In the genomic region with DNA sequence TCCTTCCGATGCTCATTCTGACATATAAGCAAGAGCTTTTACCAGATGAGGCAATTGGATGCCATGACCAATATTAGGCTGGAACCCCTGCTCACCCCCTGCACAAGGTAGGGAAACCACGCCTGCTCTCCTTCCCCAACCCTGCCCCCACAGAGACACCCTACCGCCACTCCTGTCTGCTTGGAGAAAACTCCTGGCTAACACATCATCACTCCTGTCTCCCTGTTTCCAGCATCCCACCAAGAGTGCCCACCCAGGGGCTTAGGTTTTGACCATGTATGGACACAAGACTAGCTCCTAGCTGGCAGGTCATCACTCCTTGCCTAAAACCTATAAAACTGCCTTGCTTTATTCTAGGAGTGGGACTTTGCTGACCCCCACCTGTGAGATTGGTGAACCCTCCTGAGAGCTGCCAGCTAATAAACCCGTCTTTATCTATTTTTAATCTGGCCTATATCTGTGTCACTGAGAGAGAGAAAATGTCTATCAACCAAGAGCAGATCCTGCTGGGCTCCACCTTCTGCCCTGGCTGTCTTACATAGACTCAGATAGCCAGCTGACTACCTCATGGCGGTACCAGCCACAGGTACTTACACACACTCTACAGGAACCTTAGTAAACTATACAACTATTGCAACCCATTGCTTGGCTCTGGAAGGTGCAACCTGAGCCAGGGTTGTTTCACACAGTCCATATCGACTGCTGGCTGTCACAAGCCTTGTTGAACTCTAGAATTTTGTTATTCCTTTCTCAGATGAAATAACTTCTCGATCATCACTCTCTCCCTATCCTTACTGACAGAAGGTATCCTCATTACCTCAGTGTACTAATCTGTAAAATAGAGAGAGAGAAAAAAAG, we compare ENCODE assay signal across 8 mouse cellular contexts. TPM values are rescaled to one million over a fixed set of nuclear protein-coding genes. Genes with fewer than 3 reads are reported as not detected.
A peak's percentile ranks its signal among the peaks of the same experiment; 100 is the strongest.
DNase-seq lines count a peak whose midpoint lies in the region; ATAC-seq and TF ChIP-seq lines count a peak whose summit lies in the region.

No protein-coding gene starts in this region.

- H3K27ac ChIP-seq in gastrocnemius, adult 2 months, result peak overlapping the region; percentile 87
- H3K27ac ChIP-seq in forebrain, embryonic 16.5 days (ENCODE audit: low read length), result peak overlapping the region; percentile 64
- peak overlapping the region; percentile 66 for H3K27ac ChIP-seq in liver, embryonic 14.5 days

- TF ChIP-seq EP300 in liver, embryonic 14.5 days (IDR thresholded peaks at IDR 0.05; ENCODE audit: low read depth), result peak; percentile 42

- peak overlapping the region; percentile 47 for H3K4me2 ChIP-seq in forebrain, embryonic 16.5 days (ENCODE audit: low read length)
- H3K4me2 ChIP-seq in liver, embryonic 14.5 days (ENCODE audit: low read depth), result peak overlapping the region; percentile 99

- peak overlapping the region; percentile 77 for H3K4me3 ChIP-seq in gastrocnemius, adult 2 months
- H3K4me3 ChIP-seq in forebrain, embryonic 16.5 days (replicated peaks; ENCODE audit: low read length), result no peak overlapping the region; the same call in 1 of the 2 replicates
- peak overlapping the region; percentile 31 to 89 for H3K4me3 ChIP-seq in liver, embryonic 14.5 days (ENCODE audit: insufficient read depth in 1 of 2, low read depth in 2 of 2, low read length in 2 of 2)

- H3K4me1 ChIP-seq in forebrain, embryonic 16.5 days (replicated peaks; ENCODE audit: control insufficient read depth, insufficient read depth, low read length), result peaks cover 29% of the 10 kb centered on the region
- peaks cover 21 to 30% of the 10 kb centered on the region in 2 experiments for H3K4me1 ChIP-seq in liver, embryonic 14.5 days (replicated peaks; ENCODE audit: control insufficient read depth in 2 of 2, insufficient read depth in 2 of 2, low read length in 1 of 2)

- H3K9ac ChIP-seq in forebrain, embryonic 16.5 days (replicated peaks; ENCODE audit: low read depth, low read length), result peak overlapping the region; percentile 94
- peak overlapping the region; percentile 70 for H3K9ac ChIP-seq in liver, embryonic 14.5 days (replicated peaks)

- DNase-seq in gastrocnemius, adult 2 months, result peak; percentile 16
- DNase-seq in gastrocnemius, postnatal 36 days, result no peak
- peak; percentile 28 for DNase-seq in A20 (ENCODE audit: low read depth, low spot score)
- DNase-seq in liver, embryonic 14.5 days (ENCODE audit: low read depth in 3 of 3, low spot score in 3 of 3), result peak in 2 of 3 experiments; percentile 49 to 52
- no peak for DNase-seq in frontal cortex, postnatal 14 days (ENCODE audit: low spot score in 2 of 2)
- DNase-seq in urinary bladder, postnatal 4 days (ENCODE audit: low spot score in 2 of 2), result no peak

- H3K9me3 ChIP-seq in forebrain, embryonic 16.5 days (ENCODE audit: control insufficient read depth, low read length), result no peaks in the 10 kb centered on the region
- H3K9me3 ChIP-seq in liver, embryonic 14.5 days (ENCODE audit: control insufficient read depth, low read length), result no peaks in the 10 kb centered on the region

- ATAC-seq in forebrain, embryonic 16.5 days, result peak; percentile 11
- ATAC-seq in liver, embryonic 14.5 days (ENCODE audit: insufficient read depth), result peak; percentile 69
- no peak for ATAC-seq in granulocyte monocyte progenitor cell, adult 5-6 weeks (replicated peaks; ENCODE audit: poor library complexity, severe bottlenecking)

- intact Hi-C loops in gastrocnemius, adult 2 months (cut with DNase I), result no loop called here
- intact Hi-C loops in gastrocnemius, postnatal 36 days (cut with DNase I), result no loop called here

- no peak for TF ChIP-seq CTCF in gastrocnemius, adult 2 months (IDR thresholded peaks at IDR 0.05)
- no peak for TF ChIP-seq CTCF in liver, embryonic 14.5 days (IDR thresholded peaks at IDR 0.05; ENCODE audit: low read depth)

- no peaks in the 10 kb centered on the region for H3K27me3 ChIP-seq in forebrain, embryonic 16.5 days (replicated peaks; ENCODE audit: control insufficient read depth, insufficient read depth, low read length)
- H3K27me3 ChIP-seq in liver, embryonic 14.5 days (ENCODE audit: control insufficient read depth, insufficient read depth, low read length), result no peaks in the 10 kb centered on the region

- no peaks in the 10 kb centered on the region for H3K36me3 ChIP-seq in forebrain, embryonic 16.5 days (ENCODE audit: control insufficient read depth, insufficient read depth)
- no peaks in the 10 kb centered on the region for H3K36me3 ChIP-seq in liver, embryonic 14.5 days (replicated peaks; ENCODE audit: control insufficient read depth, insufficient read depth, low read depth)

- WGBS in forebrain, embryonic 16.5 days, result 82% methylated on average over 7 of the region's 7 CpGs
- 50% methylated on average over 7 of the region's 7 CpGs for WGBS in liver, embryonic 14.5 days (ENCODE audit: insufficient replicate concordance)

RNA-seq across cellular contexts. Expression of a gene that starts 0.8 kb away (rescaled TPM):
- 1 to 10 TPM; 1.2 to 1.4 TPM for total RNA-seq in gastrocnemius, adult 2 months (2021)
- 1 to 10 TPM; 1.5 to 1.8 TPM for total RNA-seq in gastrocnemius, postnatal 36 days (2021)
- 54.0 and 56.3 TPM in 2 replicates for polyA plus RNA-seq in forebrain, embryonic 16.5 days (2015; fragmentation: Nextera tagmentation; extraction: Ambion mirVana)
- 3.7 and 4.1 TPM in 2 replicates for polyA plus RNA-seq in liver, embryonic 14.5 days (2012; rRNA removed)
- polyA plus RNA-seq in liver, embryonic 14.5 days (2014; fragmentation: Nextera tagmentation; extraction: Ambion mirVana), result 6.3 and 7.6 TPM in 2 replicates
- 25.5 and 27.2 TPM in 2 replicates for total RNA-seq in granulocyte monocyte progenitor cell, adult 5-6 weeks (2014; fragmentation: Nextera tagmentation)
- total RNA-seq in granulocyte monocyte progenitor cell, adult 5-6 weeks (2017), result 19.7 and 23.2 TPM in 2 replicates

RNA-seq across cellular contexts. Expression of a gene that starts 7.0 kb away (rescaled TPM):
- 10 to 100 TPM; 68.3 to 69.6 TPM for total RNA-seq in gastrocnemius, adult 2 months (2021)
- 10 to 100 TPM; 55.2 to 61.5 TPM for total RNA-seq in gastrocnemius, postnatal 36 days (2021)
- polyA plus RNA-seq in forebrain, embryonic 16.5 days (2015; fragmentation: Nextera tagmentation; extraction: Ambion mirVana), result 94.8 and 101 TPM in 2 replicates
- 26.5 and 29.4 TPM in 2 replicates for polyA plus RNA-seq in liver, embryonic 14.5 days (2012; rRNA removed)
- 34.9 and 35.3 TPM in 2 replicates for polyA plus RNA-seq in liver, embryonic 14.5 days (2014; fragmentation: Nextera tagmentation; extraction: Ambion mirVana)
- 36.7 and 54.4 TPM in 2 replicates for total RNA-seq in granulocyte monocyte progenitor cell, adult 5-6 weeks (2014; fragmentation: Nextera tagmentation)
- total RNA-seq in granulocyte monocyte progenitor cell, adult 5-6 weeks (2017), result 5.5 and 9.8 TPM in 2 replicates

Comparison
In these comparisons a context has a peak if more than half of its experiments do, and no peak if none do; other contexts are left out.
1. DNase-seq: peak in gastrocnemius, adult 2 months (single experiment), A20 (single experiment) and liver, embryonic 14.5 days (2 of 3); none in gastrocnemius, postnatal 36 days (0 of 2), frontal cortex, postnatal 14 days (0 of 2) and urinary bladder, postnatal 4 days (0 of 2).
2. RNA of a gene that starts 0.8 kb away (total RNA-seq): 19.7 to 27.2 TPM in granulocyte monocyte progenitor cell, adult 5-6 weeks; 1.5 to 1.8 TPM in gastrocnemius, postnatal 36 days and 1.2 to 1.4 TPM in gastrocnemius, adult 2 months; every median in the first group is over 4 times any median in the second.
3. Peak in every context shown above with its lines, with median percentiles within 50 percentile points of each other: H3K27ac ChIP-seq.